Mouse (Mus musculus) intestine, embryonic 16.5 days (tissue): ENCODE results near the gene Rnd2. TPM values are rescaled to one million over a fixed set of nuclear protein-coding genes. Genes with fewer than 3 reads are reported as not detected.
A peak's percentile ranks its signal among the peaks of the same experiment; 100 is the strongest.

Experiments
- ATAC-seq: fragments of 200-750 bp; cut with Nextera tagmentation; 2 replicates; pipeline ENCODE4 v1.8.0; 2017; ENCODE audit warnings: moderate TSS enrichment, moderate library complexity
- H3K27ac ChIP-seq: fragments of 300-500 bp; sonication (generic); 2 replicates; pipeline ENCODE4 v1.5.1; 2014; ENCODE audit warnings: mild to moderate bottlenecking, low read length
- H3K27me3 ChIP-seq: fragments of 300-500 bp; sonication (generic); replicated peaks from 2 replicates; pipeline ENCODE4 v1.6.1; 2014; ENCODE audit warnings: low read length, control low read depth, mixed read lengths; ENCODE audit not compliant: control insufficient read depth, insufficient read depth
- H3K36me3 ChIP-seq: fragments of 300-500 bp; sonication (generic); 2 replicates; pipeline ENCODE4 v1.6.1; 2014; ENCODE audit warnings: low read length, control low read depth; ENCODE audit not compliant: control insufficient read depth, insufficient read depth
- H3K4me1 ChIP-seq: fragments of 300-500 bp; sonication (generic); 2 replicates; pipeline ENCODE4 v1.6.1; 2014; ENCODE audit warnings: low read length, control low read depth, mixed read lengths; ENCODE audit not compliant: control insufficient read depth, insufficient read depth
- H3K4me2 ChIP-seq: fragments of 300-500 bp; sonication (generic); 2 replicates; pipeline ENCODE4 v1.6.1; 2014; ENCODE audit warnings: low read depth, low read length, control low read depth
- H3K4me3 ChIP-seq: fragments of 300-500 bp; sonication (generic); 2 replicates; pipeline ENCODE4 v1.5.1; 2014; ENCODE audit warnings: mild to moderate bottlenecking, low read length
- H3K9ac ChIP-seq: fragments of 300-500 bp; sonication (generic); 2 replicates; pipeline ENCODE4 v1.6.1; 2014; ENCODE audit warnings: low read depth, low read length
- H3K9me3 ChIP-seq: fragments of 300-500 bp; sonication (generic); 2 replicates; pipeline ENCODE4 v1.6.1; 2016; ENCODE audit warnings: low read length, control low read depth; ENCODE audit not compliant: control insufficient read depth
- WGBS: fragments of 180-500 bp; shearing (Covaris S2); extraction: QIAGEN DNeasy Blood & Tissue Kit; methylation state at CpG from one replicate; pipeline ENCODE4 v1.1.7; 2014; 5-methylcytosine and 5-hydroxymethylcytosine counted together
- polyA plus RNA-seq: library from polyadenylated mRNA; unstranded; fragments of >200 nt; fragmentation: Nextera tagmentation; extraction: Ambion mirVana; gene quantifications from 2 replicates; pipeline ENCODE4 v1.2.1, GENCODE M21; 2015

The Rnd2 gene
- 21.0 and 22.1 TPM in 2 replicates for polyA plus RNA-seq

DNA sequence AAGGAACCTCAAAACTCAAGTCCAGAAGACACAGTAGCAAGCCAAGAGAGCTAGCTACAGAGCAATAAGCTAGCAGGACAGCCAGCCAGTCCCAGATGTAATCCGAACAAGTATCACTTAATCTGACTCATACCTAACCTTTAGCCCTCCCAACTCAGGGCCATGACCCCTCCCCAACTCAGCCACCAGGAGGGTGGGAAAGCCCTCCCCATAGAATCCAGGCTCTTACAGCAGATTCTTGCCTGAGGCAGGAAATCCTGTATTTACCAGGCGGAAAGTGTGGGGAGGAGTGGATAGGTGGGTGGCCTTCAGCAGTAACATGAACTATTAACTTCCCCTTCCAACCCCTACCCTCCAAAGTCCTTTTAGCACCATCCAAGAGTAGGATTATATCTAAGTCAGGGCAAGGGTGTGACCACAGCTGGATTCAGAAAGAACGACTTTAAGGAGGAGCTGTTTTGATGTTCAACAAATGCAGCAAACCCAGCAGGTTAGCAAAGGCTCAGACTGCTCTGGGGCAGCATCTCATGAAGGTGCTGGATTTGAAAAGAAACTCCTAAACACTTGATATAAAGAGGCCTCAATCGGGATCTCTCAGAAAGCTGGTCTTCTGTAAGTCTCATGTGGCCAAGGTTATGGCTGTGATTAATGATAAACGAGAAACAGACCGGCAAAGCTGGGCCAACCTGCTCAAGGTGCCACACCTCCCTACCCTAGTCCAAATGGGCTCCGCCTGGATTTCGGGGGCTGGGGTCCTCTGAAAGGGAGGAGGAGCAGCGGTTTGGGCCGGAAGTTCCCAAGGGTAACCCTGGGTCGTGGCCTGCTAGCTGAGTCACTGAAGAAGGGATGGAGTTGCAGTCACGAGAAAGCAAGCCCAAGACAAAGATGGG lies at the start of gene Rnd2:
Gene Rnd2 (plus strand): TSS at position 789 of the 890 bp plus-strand sequence.
- Histone ChIP-seq H3K4me2 (peak within 1 kb of the TSS; percentile 93), H3K9me3 (no peaks in the 10 kb centered on the region), H3K9ac (peak within 1 kb of the TSS; percentile 86), H3K36me3 (peaks cover 5% of the 10 kb centered on the region; the same call in 1 of the 2 replicates), H3K27ac (peak within 1 kb of the TSS; percentile 92), H3K4me3 (peak within 1 kb of the TSS; percentile 91), H3K4me1 (peaks cover 38% of the 10 kb centered on the region), H3K27me3 (no peaks in the 10 kb centered on the region)
- WGBS: 10% methylated on average over 12 of the region's 12 CpGs
- peak; percentile 34 for ATAC-seq

DNA sequence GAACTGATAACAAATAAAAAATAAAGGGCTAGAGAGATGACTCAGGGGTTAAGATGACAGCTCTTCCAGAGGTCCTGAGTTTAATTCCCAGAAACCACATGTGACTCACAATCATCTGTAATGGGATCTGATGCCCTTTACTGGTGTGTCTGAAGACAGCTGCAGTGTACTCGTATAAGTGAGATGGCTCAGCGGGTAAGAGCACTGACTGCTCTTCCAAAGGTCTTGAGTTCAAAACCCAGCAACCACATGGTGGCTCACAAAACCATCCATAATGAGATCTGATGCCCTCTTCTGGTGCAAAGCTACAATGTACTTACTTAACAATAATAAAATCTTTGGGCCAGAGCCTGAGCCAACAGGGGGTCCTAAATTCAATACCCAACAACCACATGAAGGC lies 49.5 kb upstream of the Rnd2 start:
- H3K4me2 ChIP-seq: no peak overlapping the region
- ATAC-seq: no peak
- H3K36me3 ChIP-seq: peaks cover 14% of the 10 kb centered on the region
- no peak overlapping the region for H3K4me3 ChIP-seq
- H3K27ac ChIP-seq: no peak overlapping the region
- H3K4me1 ChIP-seq: peaks cover 5% of the 10 kb centered on the region; the same call in 1 of the 2 replicates
- no peaks in the 10 kb centered on the region for H3K27me3 ChIP-seq
- no peaks in the 10 kb centered on the region for H3K9me3 ChIP-seq
- no peak overlapping the region for H3K9ac ChIP-seq
- whole genome bisulfite sequencing: 84% methylated on average over 2 of the region's 2 CpGs

DNA sequence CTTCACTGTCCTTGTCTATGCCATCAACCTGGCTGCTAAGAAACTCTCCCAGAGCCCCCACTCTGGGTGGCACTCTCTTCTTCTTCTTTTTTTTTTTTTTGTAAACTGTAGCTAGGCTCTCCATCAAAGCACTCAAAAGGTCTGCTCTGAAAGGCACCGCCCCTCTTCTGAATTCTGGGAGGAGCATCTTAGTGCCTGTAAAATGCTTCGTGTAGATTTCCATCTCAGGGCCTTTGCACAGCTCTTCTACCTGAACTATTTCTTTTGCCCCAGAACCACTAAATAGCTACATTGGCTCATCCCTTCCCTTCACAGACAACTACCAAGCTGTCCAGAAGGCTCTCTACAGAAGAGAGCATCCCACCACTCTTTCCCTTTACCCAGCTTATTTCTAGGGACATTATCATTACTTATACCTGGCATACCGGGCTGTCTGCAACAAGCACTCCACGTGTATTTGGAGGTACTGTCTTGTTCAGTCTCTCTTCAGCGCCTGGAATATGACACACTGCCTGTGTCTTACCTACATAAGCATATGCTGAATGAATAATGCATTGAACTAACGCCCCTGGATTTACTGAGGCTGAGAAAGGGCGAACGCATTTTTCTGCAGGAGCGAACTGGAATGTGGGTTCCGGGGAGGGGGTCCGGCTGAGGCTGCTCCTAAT lies 48.2 kb upstream of the Rnd2 start:
- Histone ChIP-seq H3K9me3 (no peaks in the 10 kb centered on the region), H3K4me3 (peak overlapping the region; percentile 80), H3K4me2 (peak overlapping the region; percentile 66), H3K4me1 (peaks cover 5% of the 10 kb centered on the region; the same call in 1 of the 2 replicates), H3K27me3 (no peaks in the 10 kb centered on the region), H3K27ac (peak overlapping the region; percentile 47), H3K36me3 (peaks cover 11% of the 10 kb centered on the region), H3K9ac (peak overlapping the region; percentile 85)
- ATAC-seq: peak; percentile 41
- WGBS: 2% methylated on average over 11 of the region's 11 CpGs

DNA sequence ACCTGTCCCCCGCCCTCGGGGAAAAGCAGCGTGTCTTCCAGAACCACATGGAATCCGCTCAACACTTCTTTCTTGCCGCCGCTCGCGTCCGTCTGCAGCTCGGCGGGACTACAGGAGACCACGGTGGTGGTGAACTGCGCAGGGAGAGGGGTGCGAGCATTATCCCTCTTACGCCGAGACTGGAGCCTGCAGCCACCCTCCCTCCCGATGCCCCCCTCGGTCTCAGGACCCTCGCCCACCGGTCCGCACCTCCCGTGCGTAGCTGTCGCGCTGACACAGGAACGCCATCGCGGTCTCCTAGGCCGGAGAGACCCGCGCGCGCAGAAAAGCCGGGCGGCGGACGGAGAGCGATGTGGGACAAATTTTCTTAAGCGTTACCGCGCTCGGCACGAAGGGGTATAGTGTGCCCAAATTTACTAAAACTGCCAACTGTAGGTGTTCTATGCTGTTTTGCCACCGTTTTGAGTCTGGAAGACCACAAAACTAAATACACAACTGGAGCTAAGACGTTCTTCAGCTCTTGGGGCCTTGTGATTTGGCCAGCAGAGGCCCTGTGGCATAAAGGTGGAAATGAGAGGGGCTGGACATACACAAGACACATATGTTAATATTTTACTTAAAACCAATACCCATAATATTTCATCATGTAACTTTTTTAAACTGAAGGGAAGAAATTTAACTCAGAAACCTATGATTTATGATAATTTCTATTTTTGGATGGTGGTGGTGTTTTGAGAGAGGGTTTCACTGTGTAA lies 47.5 kb upstream of the Rnd2 start, which contains the start of gene Aarsd1:
Gene Aarsd1 (minus strand): TSS at position 515 of the 755 bp plus-strand sequence.
- Histone ChIP-seq H3K4me1 (peaks cover 5% of the 10 kb centered on the region; the same call in 1 of the 2 replicates), H3K9me3 (no peaks in the 10 kb centered on the region), H3K4me3 (peak within 1 kb of the TSS; percentile 80), H3K27me3 (no peaks in the 10 kb centered on the region), H3K9ac (peak within 1 kb of the TSS; percentile 85), H3K36me3 (peaks cover 4% of the 10 kb centered on the region), H3K4me2 (peak within 1 kb of the TSS; percentile 66), H3K27ac (peak within 1 kb of the TSS; percentile 47)
- ATAC-seq: peak; percentile 78
- WGBS: under 1% methylated on average over 42 of the region's 45 CpGs

DNA sequence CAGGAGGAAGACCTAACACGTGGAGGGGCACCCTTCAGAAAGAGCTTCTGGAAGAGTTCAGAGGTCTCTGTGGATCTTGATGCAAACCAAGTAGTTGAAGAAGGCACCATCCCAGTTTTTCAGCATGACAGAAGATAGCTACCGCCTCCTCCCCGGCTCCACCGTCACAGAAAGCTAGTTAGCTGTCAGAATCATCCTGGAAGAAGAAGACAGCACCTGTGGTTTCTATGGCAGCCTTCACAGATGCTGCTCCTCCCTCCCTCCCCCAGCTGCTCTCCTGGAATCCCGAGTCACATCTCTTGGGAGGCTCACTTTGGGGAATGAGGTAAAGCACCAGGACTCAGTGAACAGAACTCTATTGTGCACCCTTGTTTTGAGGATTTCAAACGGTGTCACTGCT lies 45.8 kb upstream of the Rnd2 start:
- no peak overlapping the region for H3K4me2 ChIP-seq
- H3K27ac ChIP-seq: no peak overlapping the region
- 56% methylated on average over 6 of the region's 6 CpGs for WGBS
- H3K36me3 ChIP-seq: no peaks in the 10 kb centered on the region
- no peaks in the 10 kb centered on the region for H3K27me3 ChIP-seq
- no peak for ATAC-seq
- H3K4me1 ChIP-seq: peaks cover 10% of the 10 kb centered on the region
- H3K4me3 ChIP-seq: no peak overlapping the region
- H3K9ac ChIP-seq: no peak overlapping the region
- no peaks in the 10 kb centered on the region for H3K9me3 ChIP-seq

DNA sequence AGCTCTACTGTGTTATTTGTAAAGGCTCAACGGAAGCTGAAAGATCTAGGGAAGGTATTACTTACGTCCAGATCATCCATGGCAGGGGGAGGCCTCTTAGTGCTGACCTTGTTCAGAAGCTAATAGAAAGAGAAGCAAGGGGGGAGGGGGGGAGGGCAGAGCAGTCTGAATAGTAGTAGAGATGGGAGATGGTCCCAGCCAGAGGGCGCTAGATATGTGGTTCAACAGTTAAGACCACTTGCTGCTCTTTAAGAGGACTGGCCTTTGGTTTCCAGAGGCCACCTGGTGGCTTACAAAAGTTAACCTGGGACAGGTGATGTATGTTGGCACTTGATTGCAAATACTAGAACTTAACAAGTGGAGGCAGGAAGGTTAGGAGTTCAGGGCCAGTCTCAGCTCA lies 45.2 kb upstream of the Rnd2 start:
- H3K36me3 ChIP-seq: no peaks in the 10 kb centered on the region
- H3K4me3 ChIP-seq: no peak overlapping the region
- H3K27ac ChIP-seq: no peak overlapping the region
- no peak for ATAC-seq
- no peak overlapping the region for H3K4me2 ChIP-seq
- H3K27me3 ChIP-seq: no peaks in the 10 kb centered on the region
- no peaks in the 10 kb centered on the region for H3K9me3 ChIP-seq
- no peak overlapping the region for H3K9ac ChIP-seq
- peaks cover 13% of the 10 kb centered on the region for H3K4me1 ChIP-seq
- WGBS: 30% methylated on average over 3 of the region's 3 CpGs

DNA sequence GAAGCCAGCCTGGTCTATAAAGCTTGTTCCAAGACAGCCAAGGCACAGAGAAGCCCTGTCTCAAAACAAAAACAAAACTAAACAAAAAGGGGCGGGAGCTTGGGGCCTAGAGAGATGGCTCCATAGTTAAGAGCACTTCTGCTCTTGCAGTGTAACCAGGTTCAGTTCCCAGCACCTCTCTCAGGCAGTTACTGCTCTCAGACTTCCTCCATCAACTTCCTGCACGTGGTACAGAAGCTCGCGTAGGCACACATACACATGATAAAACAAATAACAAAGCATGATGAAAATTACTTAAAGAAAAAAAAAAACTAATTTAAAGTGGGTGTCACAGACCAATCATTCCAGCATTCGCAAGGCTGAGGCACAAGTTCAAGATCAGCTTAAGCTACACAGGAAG lies 44.7 kb upstream of the Rnd2 start:
- no peaks in the 10 kb centered on the region for H3K27me3 ChIP-seq
- ATAC-seq: no peak
- no peaks in the 10 kb centered on the region for H3K36me3 ChIP-seq
- H3K27ac ChIP-seq: no peak overlapping the region
- H3K9me3 ChIP-seq: no peaks in the 10 kb centered on the region
- H3K9ac ChIP-seq: no peak overlapping the region
- H3K4me3 ChIP-seq: no peak overlapping the region
- no peak overlapping the region for H3K4me2 ChIP-seq
- WGBS: 88% methylated on average over 5 of the region's 5 CpGs
- peaks cover 13% of the 10 kb centered on the region for H3K4me1 ChIP-seq

DNA sequence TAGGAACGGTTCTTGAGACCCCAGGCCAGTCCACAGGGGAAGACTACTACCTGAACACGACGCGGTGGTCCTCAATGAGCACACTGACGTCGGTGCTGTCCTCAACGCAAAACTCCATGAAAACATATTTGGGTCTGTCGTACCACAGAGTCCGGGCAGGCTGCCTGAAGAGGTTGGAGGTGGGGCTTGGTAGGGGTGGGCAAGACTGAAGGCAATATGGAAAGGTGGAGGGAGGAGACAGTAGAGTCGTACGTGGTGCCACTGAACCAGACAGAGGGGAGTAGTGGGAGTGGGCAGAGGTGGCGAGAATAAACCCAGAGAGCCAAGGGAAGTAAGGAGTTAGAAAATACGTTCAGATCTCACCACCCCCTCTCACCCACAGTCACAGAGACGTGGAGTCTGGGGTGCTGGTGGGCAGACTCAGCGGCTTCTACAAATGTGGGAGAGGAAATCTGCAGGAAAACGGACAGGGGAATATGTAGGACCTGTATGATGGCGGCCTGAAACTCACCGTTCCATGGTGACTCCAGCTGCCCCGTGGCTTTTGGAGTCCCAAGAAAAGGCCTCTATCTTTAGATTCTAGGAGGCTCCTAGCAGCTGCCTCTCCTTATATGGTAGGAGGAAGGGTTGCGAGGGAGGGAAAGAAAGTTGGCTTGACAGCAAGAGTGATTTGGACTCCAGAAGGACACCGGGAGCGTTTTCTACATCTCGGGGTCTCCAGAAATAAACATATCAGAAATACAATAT lies 40.5 kb upstream of the Rnd2 start, which contains the start of gene Gm27029:
Gene Gm27029 (minus strand): TSS at position 692 of the 747 bp plus-strand sequence.
- Histone ChIP-seq H3K4me3 (peak within 1 kb of the TSS; percentile 97), H3K9me3 (no peaks in the 10 kb centered on the region), H3K27ac (peak within 1 kb of the TSS; percentile 92), H3K36me3 (no peaks in the 10 kb centered on the region), H3K4me2 (peak within 1 kb of the TSS; percentile 88), H3K4me1 (peaks cover 19% of the 10 kb centered on the region), H3K27me3 (no peaks in the 10 kb centered on the region), H3K9ac (peak within 1 kb of the TSS; percentile 94)
- 5% methylated on average over 23 of the region's 23 CpGs for WGBS
- ATAC-seq: peak; percentile 83
